Mouse (Mus musculus): ENCODE measurements around the gene Bcar3.

- TF ChIP-seq POLR2A (IDR thresholded peaks at IDR 0.05; ENCODE audit: borderline replicate concordance, low read depth, low read length) (no peak), CTCF (IDR thresholded peaks at IDR 0.05; ENCODE audit: low read depth, low read length) (no peak)
Observed at GRCm38 (mm10) chr3:122401011-122401410, 107.1 kb downstream of the Bcar3 start.

Data from bone marrow macrophage, adult 2 months (primary cell).